Mouse (Mus musculus) thymus, postnatal 0 days (tissue): ENCODE measurements around the gene Hacl1. TPM values are rescaled to one million over a fixed set of nuclear protein-coding genes. Genes with fewer than 3 reads are reported as not detected.

Source experiments
- DNase-seq: peaks from one replicate; pipeline ENCODE4 v3.0.0-alpha.2; 2015; ENCODE audit warnings: low spot score
- polyA plus RNA-seq: library from polyadenylated mRNA; unstranded; fragments of >200 nt; fragmentation: Nextera tagmentation; extraction: Ambion mirVana; gene quantifications from 2 replicates; pipeline ENCODE4 v1.2.1, GENCODE M21; 2015

The Hacl1 gene
- polyA plus RNA-seq, 1 experiment from 2014 or later: 31.3 TPM

- peak; percentile 50 for DNase-seq
Measured at GRCm38 (mm10) chr14:31576846-31577697, 64.0 kb downstream of the Hacl1 start.

GRCm38 (mm10) chr14:31575866-31576265 lies 65.2 kb downstream of the Hacl1 start:
- DNase-seq: peak; percentile 16

- peak; percentile 67 for DNase-seq
Measured at GRCm38 (mm10) chr14:31574903-31575665, 66.0 kb downstream of the Hacl1 start.

DNA sequence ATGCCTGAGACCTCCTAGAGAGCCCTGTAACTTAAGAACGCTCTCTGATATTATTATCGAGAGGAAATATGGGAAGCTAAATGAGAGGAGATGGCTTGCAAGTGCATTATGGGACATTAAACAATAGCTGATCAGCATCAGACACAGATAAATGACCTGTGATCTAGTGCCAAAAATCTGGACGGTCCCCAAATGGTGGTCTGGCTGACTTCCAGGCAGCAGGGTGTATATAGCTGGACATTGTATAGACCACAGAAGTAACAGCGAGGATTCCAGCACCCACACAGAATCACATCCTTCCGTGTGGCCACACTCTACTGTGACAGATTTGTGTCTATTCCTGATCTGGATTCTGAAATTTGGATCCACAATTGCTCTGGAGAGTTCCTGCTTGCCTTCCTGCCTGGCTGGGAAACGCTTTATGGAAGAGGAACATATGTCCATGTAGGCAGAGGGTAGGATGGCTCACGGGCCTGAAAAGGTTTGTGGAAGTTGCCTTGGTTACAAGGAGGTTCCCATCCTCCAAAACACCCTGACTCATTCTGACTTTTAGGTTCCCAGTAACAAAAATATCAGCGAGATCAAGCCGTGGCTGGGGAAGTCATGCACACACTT lies 68.4 kb downstream of the Hacl1 start:
- DNase-seq: no peak

- DNase-seq: peak; percentile 21
Measured at GRCm38 (mm10) chr14:31571419-31571818, 69.7 kb downstream of the Hacl1 start.

DNA sequence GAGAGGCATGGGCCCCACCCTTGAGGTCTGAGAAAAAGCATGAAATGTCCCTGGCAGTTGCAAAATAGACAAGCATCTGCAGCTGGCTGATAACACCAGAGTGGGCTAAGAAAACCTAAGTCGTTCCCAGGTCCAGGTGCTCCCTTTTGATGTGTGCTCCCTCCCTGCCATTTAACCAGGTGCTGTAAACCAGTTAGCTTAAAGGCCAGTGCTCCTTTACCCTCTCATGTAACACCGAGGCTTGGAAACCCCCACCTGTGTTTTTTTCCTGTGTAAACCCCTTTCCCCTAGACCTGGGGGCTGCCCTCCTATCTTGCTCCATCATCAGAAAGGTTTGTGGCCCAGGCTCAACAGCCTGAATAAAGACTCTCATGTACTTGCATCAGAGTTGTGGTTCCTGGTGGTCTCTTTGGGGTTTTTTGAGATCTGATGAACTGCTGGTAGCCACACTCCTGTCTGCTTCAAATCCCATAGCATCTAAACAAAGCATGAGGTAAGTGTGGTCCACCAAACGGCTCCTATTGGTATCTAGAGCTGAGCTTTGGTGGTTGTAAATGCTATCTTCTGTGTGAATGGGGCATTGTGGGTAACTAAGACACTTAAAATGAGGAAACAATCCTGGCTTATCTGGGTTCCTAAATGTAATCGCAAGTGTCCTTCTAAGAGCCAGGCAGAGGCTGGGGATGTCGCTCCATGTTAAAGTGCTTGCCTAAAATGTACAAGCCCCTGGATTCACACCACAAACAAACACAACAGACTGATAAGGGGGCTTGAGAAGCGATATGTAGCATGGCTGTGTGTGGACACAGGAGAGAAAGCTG lies 70.7 kb downstream of the Hacl1 start:
- peak; percentile 85 for DNase-seq

DNA sequence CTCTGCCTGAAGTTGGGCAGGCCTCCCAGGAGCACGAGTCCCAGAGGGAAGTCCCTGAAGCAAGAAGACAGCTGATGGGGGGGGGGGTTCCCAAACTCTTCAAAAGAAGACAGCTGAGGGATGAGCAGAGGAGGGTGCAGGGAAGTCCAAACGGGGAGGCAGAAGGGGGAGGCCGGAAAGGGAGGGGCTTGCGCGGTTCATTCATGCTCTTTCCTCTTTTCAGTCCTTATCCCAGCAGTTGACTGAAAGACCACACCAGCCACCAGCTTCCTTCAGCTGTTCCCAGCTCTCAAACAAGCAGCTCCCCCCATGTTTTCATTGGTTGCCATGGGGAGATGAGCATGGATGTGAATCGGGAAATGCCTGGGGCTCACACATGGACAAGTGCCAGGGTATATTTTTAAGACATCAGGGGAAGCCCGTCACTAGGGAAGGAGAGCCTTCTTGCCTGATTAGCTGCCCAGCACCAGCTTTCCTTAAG lies 71.9 kb downstream of the Hacl1 start:
- peak; percentile 65 for DNase-seq

GRCm38 (mm10) chr14:31565478-31566212 lies 75.4 kb downstream of the Hacl1 start:
- no peak for DNase-seq

GRCm38 (mm10) chr14:31564452-31565179 lies 76.5 kb downstream of the Hacl1 start:
- peak; percentile 42 for DNase-seq

GRCm38 (mm10) chr14:31560886-31561285 lies 80.2 kb downstream of the Hacl1 start:
- no peak for DNase-seq

DNA sequence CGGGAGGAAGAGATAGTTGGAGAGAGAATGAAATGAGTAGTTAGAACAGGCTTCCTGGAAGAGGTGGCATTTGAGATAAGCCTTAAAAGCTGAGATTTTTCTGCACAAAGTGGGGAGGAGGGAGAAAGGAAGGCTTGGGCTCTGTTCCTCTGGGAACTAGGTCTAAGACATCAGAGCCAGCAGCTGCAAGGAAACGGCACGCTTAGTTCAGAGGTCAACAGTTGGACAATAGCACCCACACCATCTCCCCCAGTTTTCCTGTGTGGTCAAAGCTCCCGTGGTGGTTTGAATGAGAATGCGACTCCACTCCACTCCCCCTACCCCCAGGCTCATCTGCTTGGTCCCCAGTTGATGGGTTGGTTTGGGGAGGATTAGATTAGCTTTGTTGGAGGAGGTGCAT lies 81.9 kb downstream of the Hacl1 start:
- no peak for DNase-seq

- no peak for DNase-seq
Measured at GRCm38 (mm10) chr14:31557784-31558183, 83.3 kb downstream of the Hacl1 start.

GRCm38 (mm10) chr14:31557273-31557672 lies 83.8 kb downstream of the Hacl1 start:
- peak; percentile 57 for DNase-seq

DNA sequence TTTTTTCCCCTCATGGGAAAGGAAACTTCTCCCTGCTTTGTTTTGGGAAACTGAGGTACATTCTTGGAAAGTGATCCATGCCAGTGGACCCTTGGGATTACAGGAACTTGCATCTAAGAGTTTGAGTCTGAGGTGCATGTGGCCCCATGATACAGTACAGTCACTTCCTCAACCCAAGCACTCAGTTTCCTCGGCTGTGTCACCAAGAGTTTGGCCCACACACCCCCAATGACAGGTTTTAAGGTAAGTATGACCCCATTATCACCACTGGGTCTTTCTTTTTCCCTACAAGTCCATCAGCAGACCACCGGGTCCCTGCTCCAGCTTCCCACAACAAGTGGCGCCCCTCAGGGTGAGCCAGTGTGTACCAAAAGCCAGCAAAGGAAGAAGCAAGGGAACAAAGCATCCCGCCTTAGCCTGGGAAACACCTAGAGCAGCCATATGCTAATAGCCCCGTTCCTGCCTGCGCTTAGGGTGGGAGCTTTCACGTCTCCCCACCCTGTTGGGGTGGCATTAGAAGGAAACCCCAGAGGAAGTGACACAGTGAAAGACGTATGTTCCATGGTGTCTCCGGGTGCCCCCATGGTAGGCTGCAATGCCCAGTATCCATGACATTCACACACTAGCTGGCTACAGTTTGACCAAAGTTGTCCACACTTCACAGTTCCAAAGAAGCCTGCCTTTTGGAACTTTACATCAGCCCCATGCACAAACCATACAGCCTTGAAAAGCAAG lies 84.4 kb downstream of the Hacl1 start:
- DNase-seq: peak; percentile 58

DNA sequence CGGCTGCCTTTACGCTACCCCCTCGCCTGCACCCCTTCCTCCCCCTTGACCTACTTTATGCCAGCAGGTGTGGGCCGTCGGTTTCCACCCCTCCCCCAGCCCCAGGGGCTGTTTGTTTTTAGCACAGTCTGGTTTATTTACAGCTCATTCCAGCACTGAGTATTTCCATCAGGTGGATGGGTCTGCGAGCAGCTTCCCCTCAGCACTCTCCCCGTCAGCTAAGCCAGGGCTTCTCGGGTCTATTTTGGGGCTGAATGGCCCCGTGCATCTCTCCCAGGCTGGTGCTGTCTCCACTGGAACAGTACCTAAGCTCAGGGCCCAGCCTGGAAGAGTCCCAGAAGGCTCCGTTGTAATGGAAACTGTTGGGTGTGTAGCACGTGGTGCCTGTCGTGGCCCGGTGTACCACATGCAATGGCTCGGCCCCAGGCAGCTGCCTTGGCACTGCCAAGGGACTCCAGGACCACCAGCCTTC lies 85.1 kb downstream of the Hacl1 start:
- DNase-seq: peak; percentile 95

- peak; percentile 64 for DNase-seq
Measured at GRCm38 (mm10) chr14:31555021-31555420, 86.1 kb downstream of the Hacl1 start.
